Mouse (Mus musculus) bone marrow, adult 2 months (tissue): Measurements from ENCODE around the gene Pdss2. TPM values are rescaled to one million over a fixed set of nuclear protein-coding genes. Genes with fewer than 3 reads are reported as not detected.

Source experiments
- H3K27ac ChIP-seq: fragments of 200-500 bp; 2 replicates; pipeline ENCODE4 v1.5.1; 2012; ENCODE audit warnings: low read depth, mild to moderate bottlenecking, control low read depth, inconsistent platforms, low read length; ENCODE audit not compliant: control insufficient read depth, poor library complexity, insufficient read depth
- H3K4me1 ChIP-seq: fragments of 200-500 bp; 2 replicates; pipeline ENCODE4 v1.6.1; 2011; ENCODE audit warnings: low read length; ENCODE audit not compliant: control insufficient read depth, insufficient read depth
- H3K4me3 ChIP-seq: fragments of 200-500 bp; replicated peaks from 2 replicates; pipeline ENCODE3; 2011; ENCODE audit warnings: mild to moderate bottlenecking, low read depth, low read length, control low read depth; ENCODE audit not compliant: control insufficient read depth
- CTCF ChIP-seq: fragments of 200-500 bp; IDR thresholded peaks from 2 replicates; pipeline ENCODE4 v1.5.1; 2011; ENCODE audit warnings: low read length, control low read depth; ENCODE audit not compliant: control insufficient read depth, insufficient read depth
- POLR2A ChIP-seq: fragments of 200-500 bp; IDR thresholded peaks from 2 replicates; pipeline ENCODE4 v1.6.1; 2011; ENCODE audit warnings: low read depth, mild to moderate bottlenecking, control low read depth, low read length, borderline replicate concordance; ENCODE audit not compliant: control insufficient read depth
- WGBS: fragments of 180-500 bp; shearing (Covaris S2); methylation state at CpG from one replicate; pipeline ENCODE4 v1.1.7; 2018; 5-methylcytosine and 5-hydroxymethylcytosine counted together
- polyA plus RNA-seq: library from polyadenylated mRNA; stranded (reverse); fragments of >200 nt; gene quantifications from 2 replicates; pipeline ENCODE4 v1.2.4, GENCODE M21; 2011; ENCODE audit warnings: low replicate concordance; ENCODE audit not compliant: missing spikeins, insufficient read depth, insufficient read length

Gene Pdss2
- polyA plus RNA-seq, 1 experiment, result 10.9 TPM

DNA sequence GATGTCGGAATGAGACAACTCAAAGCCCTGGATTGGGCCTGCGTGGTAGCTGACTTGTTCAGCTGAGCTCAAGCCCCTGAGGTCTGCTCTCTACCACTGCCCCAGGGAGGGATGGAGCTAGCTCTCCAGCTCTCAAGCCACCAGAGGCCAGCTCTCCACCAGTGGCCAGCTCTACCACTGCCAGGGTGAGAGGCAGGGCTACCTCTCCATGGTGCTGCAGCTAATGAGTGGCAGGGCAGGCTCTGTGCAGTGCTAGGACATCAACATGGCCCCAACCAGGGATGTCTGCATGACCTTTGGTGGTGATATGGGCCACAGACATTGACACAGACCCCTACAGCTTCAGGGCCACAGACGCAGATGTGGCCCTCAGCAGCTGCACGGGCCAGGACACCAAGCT is 144.6 kb downstream of the Pdss2 start:
- TF ChIP-seq POLR2A (no peak), CTCF (no peak)
- WGBS, result 93% methylated on average over 4 of the region's 4 CpGs
- H3K4me3 ChIP-seq, result no peak overlapping the region
- no peaks in the 10 kb centered on the region for H3K4me1 ChIP-seq
- H3K27ac ChIP-seq, result no peak overlapping the region

GRCm38 (mm10) chr10:43368611-43369010 is 147.3 kb downstream of the Pdss2 start:
- 81% methylated on average over 5 of the region's 5 CpGs for WGBS
- Histone ChIP-seq H3K27ac (no peak overlapping the region), H3K4me3 (no peak overlapping the region), H3K4me1 (peaks cover 1% of the 10 kb centered on the region; the same call in 1 of the 2 replicates)
- TF ChIP-seq POLR2A (no peak), CTCF (no peak)

GRCm38 (mm10) chr10:43372315-43372714 is 151.0 kb downstream of the Pdss2 start:
- WGBS, result 12% methylated on average over 7 of the region's 7 CpGs
- Histone ChIP-seq H3K4me3 (peak overlapping the region; percentile 49), H3K4me1 (peaks cover 1% of the 10 kb centered on the region; the same call in 1 of the 2 replicates), H3K27ac (0 out of 2 replicates have a peak overlapping the region, but pooled peaks have one; percentile 12)
- TF ChIP-seq POLR2A (no peak), CTCF (no peak)

GRCm38 (mm10) chr10:43373035-43373434 is 151.7 kb downstream of the Pdss2 start:
- Histone ChIP-seq H3K4me3 (no peak overlapping the region), H3K4me1 (peaks cover 1% of the 10 kb centered on the region; the same call in 1 of the 2 replicates)
- WGBS, result 89% methylated on average over 9 of the region's 9 CpGs

GRCm38 (mm10) chr10:43373666-43374065 is 152.4 kb downstream of the Pdss2 start:
- 91% methylated on average over 12 of the region's 12 CpGs for whole genome bisulfite sequencing
- TF ChIP-seq POLR2A (no peak), CTCF (no peak)
- Histone ChIP-seq H3K4me3 (no peak overlapping the region), H3K4me1 (peaks cover 1% of the 10 kb centered on the region; the same call in 1 of the 2 replicates), H3K27ac (no peak overlapping the region)

More at GRCm38 (mm10) chr10:43373035-43373434, 151.7 kb downstream of the Pdss2 start:
- H3K27ac ChIP-seq, result no peak overlapping the region
- TF ChIP-seq POLR2A, result no peak
- TF ChIP-seq CTCF, result no peak

- TF ChIP-seq POLR2A (no peak), CTCF (no peak)
- WGBS, result 77% methylated on average over 4 of the region's 4 CpGs
These were observed 154.0 kb downstream of the Pdss2 start for GRCm38 (mm10) chr10:43375286-43375685.

GRCm38 (mm10) chr10:43376749-43377148 is 155.5 kb downstream of the Pdss2 start:
- Histone ChIP-seq H3K27ac (no peak overlapping the region), H3K4me3 (no peak overlapping the region), H3K4me1 (peaks cover 1% of the 10 kb centered on the region; the same call in 1 of the 2 replicates)
- no peak for TF ChIP-seq POLR2A
- TF ChIP-seq CTCF, result no peak
- WGBS, result 81% methylated on average over 8 of the region's 8 CpGs

More at GRCm38 (mm10) chr10:43375286-43375685, 154.0 kb downstream of the Pdss2 start:
- Histone ChIP-seq H3K27ac (no peak overlapping the region), H3K4me1 (peaks cover 1% of the 10 kb centered on the region; the same call in 1 of the 2 replicates), H3K4me3 (no peak overlapping the region)

- TF ChIP-seq POLR2A (no peak), CTCF (peak; percentile 40)
- WGBS, result 31% methylated on average over 5 of the region's 5 CpGs
- Histone ChIP-seq H3K4me1 (no peaks in the 10 kb centered on the region; the same call in 1 of the 2 replicates), H3K4me3 (no peak overlapping the region), H3K27ac (no peak overlapping the region)
These were observed 157.0 kb downstream of the Pdss2 start for GRCm38 (mm10) chr10:43378279-43378678.
